Comparison of ENCODE assay signal across 8 mouse cellular contexts in the genomic region with DNA sequence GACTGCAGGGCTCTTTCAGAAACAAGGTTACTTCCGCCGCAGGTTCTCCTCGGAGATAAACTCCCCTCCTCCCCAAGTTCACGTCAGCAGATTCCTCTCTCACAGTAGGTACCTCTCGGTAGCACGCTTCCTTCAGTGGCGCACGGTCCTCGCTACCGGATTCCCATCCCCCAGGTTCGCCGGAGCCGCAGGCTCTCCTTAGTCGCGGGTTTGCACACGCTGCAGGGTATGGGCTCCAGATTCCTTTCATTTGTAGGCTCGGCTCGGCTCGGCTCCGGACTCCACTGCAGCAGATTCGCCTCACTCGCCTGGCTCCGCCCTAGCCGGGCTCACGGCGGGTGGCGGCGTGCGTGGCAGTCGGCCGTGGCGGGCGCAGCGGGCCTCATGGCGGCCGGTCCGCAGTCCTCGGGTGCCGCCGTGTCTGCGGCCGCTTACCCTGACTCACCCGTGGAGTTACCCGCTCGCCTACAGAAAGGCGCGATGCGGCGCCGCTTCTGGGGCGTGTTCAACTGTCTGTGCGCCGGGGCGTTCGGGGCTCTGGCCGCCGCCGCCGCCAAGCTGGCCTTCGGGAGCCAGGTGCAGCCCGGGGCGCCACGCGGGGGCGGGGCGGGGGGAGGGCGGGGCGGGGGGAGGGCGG. TPM values are rescaled to one million over a fixed set of nuclear protein-coding genes. Genes with fewer than 3 reads are reported as not detected.
A peak's percentile ranks its signal among the peaks of the same experiment; 100 is the strongest.
DNase-seq lines count a peak whose midpoint lies in the region; ATAC-seq and TF ChIP-seq lines count a peak whose summit lies in the region.

A gene (plus strand): TSS at position 332 of the 637 bp plus-strand sequence.

- intact Hi-C loops in heart, adult 2 months (cut with DNase I) = loop anchor here (1.0 to 5.0 kb wide), 3 partner anchors 69 to 216 kb away; a partner anchor contains a TSS

- no peak for TF ChIP-seq EP300 in heart, adult 2 months (IDR thresholded peaks at IDR 0.05; ENCODE audit: insufficient read depth, low read depth, low read length)

- peak; percentile 93 for DNase-seq in 3134 (ENCODE audit: extremely low read depth, insufficient read length, low spot score)
- DNase-seq in adrenal gland, postnatal 36 days = peak; percentile 91 to 92
- DNase-seq in heart, adult 2 months = peak; percentile 89 to 93
- DNase-seq in kidney, adult 8-10 months = peak; percentile 85 to 87
- DNase-seq in spleen, postnatal 10 days (ENCODE audit: low spot score in 2 of 2) = peak; percentile 84 to 86

- H3K36me3 ChIP-seq in embryonic facial prominence, embryonic 13.5 days = peaks cover 25% of the 10 kb centered on the region
- no peaks in the 10 kb centered on the region for H3K36me3 ChIP-seq in heart, adult 2 months (ENCODE audit: control insufficient read depth, insufficient read depth, low read length)
- peaks cover 26% of the 10 kb centered on the region for H3K36me3 ChIP-seq in limb, embryonic 13.5 days
- H3K36me3 ChIP-seq in midbrain, embryonic 16.5 days (ENCODE audit: control insufficient read depth, insufficient read depth, low read length) = no peaks in the 10 kb centered on the region

- H3K27ac ChIP-seq in embryonic facial prominence, embryonic 13.5 days = peak within 1 kb of the TSS; percentile 95
- H3K27ac ChIP-seq in heart, adult 2 months = peak within 1 kb of the TSS; percentile 91
- H3K27ac ChIP-seq in limb, embryonic 13.5 days = peak within 1 kb of the TSS; percentile 91
- H3K27ac ChIP-seq in midbrain, embryonic 16.5 days (ENCODE audit: low read length) = peak within 1 kb of the TSS; percentile 94

- no peaks in the 10 kb centered on the region for H3K79me2 ChIP-seq in heart, adult 2 months (replicated peaks; ENCODE audit: control insufficient read depth, insufficient read depth, low read length)

- no peaks in the 10 kb centered on the region for H3K27me3 ChIP-seq in embryonic facial prominence, embryonic 13.5 days
- H3K27me3 ChIP-seq in heart, adult 2 months (ENCODE audit: control insufficient read depth, insufficient read depth, low read length) = no peaks in the 10 kb centered on the region
- H3K27me3 ChIP-seq in limb, embryonic 13.5 days = no peaks in the 10 kb centered on the region
- H3K27me3 ChIP-seq in midbrain, embryonic 16.5 days (ENCODE audit: control insufficient read depth, insufficient read depth, low read depth, low read length) = no peaks in the 10 kb centered on the region

- no peak for TF ChIP-seq CTCF in heart, adult 2 months (IDR thresholded peaks at IDR 0.05)

- H3K9ac ChIP-seq in embryonic facial prominence, embryonic 13.5 days = peak within 1 kb of the TSS; percentile 83
- H3K9ac ChIP-seq in heart, adult 2 months (ENCODE audit: low read depth, low read length) = peak within 1 kb of the TSS; percentile 90
- peak within 1 kb of the TSS; percentile 82 for H3K9ac ChIP-seq in limb, embryonic 13.5 days
- H3K9ac ChIP-seq in midbrain, embryonic 16.5 days (ENCODE audit: low read depth, low read length) = peak within 1 kb of the TSS; percentile 88

- no peak for TF ChIP-seq POLR2A in heart, adult 2 months (IDR thresholded peaks at IDR 0.05; ENCODE audit: insufficient read depth, low read depth, low read length)

- no peaks in the 10 kb centered on the region for H3K9me3 ChIP-seq in embryonic facial prominence, embryonic 13.5 days
- H3K9me3 ChIP-seq in limb, embryonic 13.5 days = no peaks in the 10 kb centered on the region
- H3K9me3 ChIP-seq in midbrain, embryonic 16.5 days (replicated peaks; ENCODE audit: control insufficient read depth, low read length, poor library complexity, severe bottlenecking) = no peaks in the 10 kb centered on the region

- WGBS in embryonic facial prominence, embryonic 13.5 days = under 1% methylated on average over 57 of the region's 69 CpGs
- under 1% methylated on average over 66 of the region's 69 CpGs for WGBS in heart, adult 2 months
- WGBS in limb, embryonic 13.5 days = under 1% methylated on average over 49 of the region's 69 CpGs
- under 1% methylated on average over 54 of the region's 69 CpGs for WGBS in midbrain, embryonic 16.5 days

- peaks cover 12% of the 10 kb centered on the region for H3K4me1 ChIP-seq in embryonic facial prominence, embryonic 13.5 days
- peaks cover 4% of the 10 kb centered on the region for H3K4me1 ChIP-seq in heart, adult 2 months (ENCODE audit: control insufficient read depth, insufficient read depth, low read length)
- peaks cover 17% of the 10 kb centered on the region for H3K4me1 ChIP-seq in limb, embryonic 13.5 days
- peaks cover 16% of the 10 kb centered on the region for H3K4me1 ChIP-seq in midbrain, embryonic 16.5 days (ENCODE audit: control insufficient read depth, insufficient read depth, low read length)

- peak; percentile 97 for ATAC-seq in embryonic facial prominence, embryonic 13.5 days (ENCODE audit: insufficient number of reproducible peaks, insufficient read depth, low FRiP score, low TSS enrichment, low read depth)
- peak; percentile 99 for ATAC-seq in limb, embryonic 13.5 days (ENCODE audit: low FRiP score, low read depth)
- ATAC-seq in midbrain, embryonic 16.5 days = peak; percentile 96

- H3K4me2 ChIP-seq in embryonic facial prominence, embryonic 13.5 days = peak within 1 kb of the TSS; percentile 75
- H3K4me2 ChIP-seq in limb, embryonic 13.5 days (replicated peaks) = peak within 1 kb of the TSS; percentile 76
- H3K4me2 ChIP-seq in midbrain, embryonic 16.5 days (ENCODE audit: low read length) = peak within 1 kb of the TSS; percentile 86

- H3K4me3 ChIP-seq in embryonic facial prominence, embryonic 13.5 days = peak within 1 kb of the TSS; percentile 66
- H3K4me3 ChIP-seq in heart, adult 2 months = peak within 1 kb of the TSS; percentile 60
- peak within 1 kb of the TSS; percentile 67 for H3K4me3 ChIP-seq in limb, embryonic 13.5 days
- H3K4me3 ChIP-seq in midbrain, embryonic 16.5 days (ENCODE audit: low read depth, low read length) = peak within 1 kb of the TSS; percentile 74

RNA-seq across cellular contexts. Expression of the gene that starts here (rescaled TPM):
- total RNA-seq in adrenal gland, postnatal 36 days (2021) = 10 to 100 TPM; 19.7 to 23.2 TPM
- 22.0 and 25.6 TPM in 2 replicates for polyA plus RNA-seq in embryonic facial prominence, embryonic 13.5 days (2015; fragmentation: Nextera tagmentation; extraction: Ambion mirVana)
- total RNA-seq in heart, adult 2 months (2021) = 10 to 100 TPM; 12.2 to 12.9 TPM
- polyA plus RNA-seq in heart, adult 2 months (2012; rRNA removed) = 15.3 and 22.5 TPM in 2 replicates
- 21.0 and 23.3 TPM in 2 replicates for polyA plus RNA-seq in limb, embryonic 13.5 days (2015; fragmentation: Nextera tagmentation; extraction: Ambion mirVana)
- 29.5 and 30.1 TPM in 2 replicates for polyA plus RNA-seq in midbrain, embryonic 16.5 days (2015; fragmentation: Nextera tagmentation; extraction: Ambion mirVana)

Comparison
In these comparisons a context has a peak if more than half of its experiments do, and no peak if none do; other contexts are left out.
1. Peak in every context shown above with its lines: DNase-seq, ATAC-seq, H3K4me3 ChIP-seq and H3K27ac ChIP-seq.